Comparison of ENCODE assay signal across 8 mouse cellular contexts in the genomic region with DNA sequence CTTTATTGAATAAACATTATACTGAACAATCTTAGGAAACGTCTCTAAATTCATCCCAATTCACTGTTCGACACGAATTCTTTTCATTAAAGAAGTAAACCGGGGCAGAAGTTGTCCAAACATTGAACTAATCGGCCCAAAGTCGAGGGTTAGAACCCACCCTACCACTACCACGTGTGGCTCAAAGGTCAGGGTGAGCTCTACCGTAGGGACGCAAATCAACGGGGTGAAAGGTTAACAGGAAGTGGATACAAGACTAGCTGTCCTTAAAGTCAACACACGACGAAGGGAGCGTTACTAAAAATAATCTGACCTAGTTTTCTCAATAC. TPM values are rescaled to one million over a fixed set of nuclear protein-coding genes. Genes with fewer than 3 reads are reported as not detected.
DNase-seq lines count a peak whose midpoint lies in the region; ATAC-seq and TF ChIP-seq lines count a peak whose summit lies in the region.

No protein-coding gene starts in this region.

- TF ChIP-seq CTCF in testis, adult 2 months (IDR thresholded peaks at IDR 0.05; ENCODE audit: control insufficient read depth, insufficient read depth, insufficient replicate concordance, low read depth, low read length): no peak

- no peak for TF ChIP-seq POLR2A in testis, adult 2 months (IDR thresholded peaks at IDR 0.05; ENCODE audit: control insufficient read depth, low read depth, low read length)

- peak overlapping the region; percentile 69 for H3K27ac ChIP-seq in testis, adult 2 months (ENCODE audit: control insufficient read depth, insufficient read depth, low read depth, low read length)
- peak overlapping the region; percentile 95 for H3K27ac ChIP-seq in heart, embryonic 15.5 days
- peak overlapping the region; percentile 52; the same call in 1 of the 2 replicates for H3K27ac ChIP-seq in midbrain, embryonic 14.5 days (replicated peaks; ENCODE audit: low read depth, low read length)

- peak overlapping the region; percentile 72 for H3K4me2 ChIP-seq in heart, embryonic 15.5 days
- peak overlapping the region; percentile 71 for H3K4me2 ChIP-seq in midbrain, embryonic 14.5 days (ENCODE audit: low read length)

- peaks cover 1% of the 10 kb centered on the region; the same call in 1 of the 2 replicates for H3K36me3 ChIP-seq in testis, adult 2 months (ENCODE audit: control insufficient read depth, insufficient read depth, low read length)
- peaks cover 30% of the 10 kb centered on the region for H3K36me3 ChIP-seq in heart, embryonic 15.5 days
- H3K36me3 ChIP-seq in midbrain, embryonic 14.5 days (ENCODE audit: control insufficient read depth, insufficient read depth, low read length): peaks cover 26% of the 10 kb centered on the region

- peak overlapping the region; percentile 74 for H3K4me3 ChIP-seq in testis, adult 2 months (ENCODE audit: control insufficient read depth, low read depth, low read length)
- peak overlapping the region; percentile 72 for H3K4me3 ChIP-seq in heart, embryonic 15.5 days
- H3K4me3 ChIP-seq in midbrain, embryonic 14.5 days (replicated peaks; ENCODE audit: low read depth, low read length): peak overlapping the region; percentile 89

- peak overlapping the region; percentile 51 for H3K9ac ChIP-seq in heart, embryonic 15.5 days
- H3K9ac ChIP-seq in midbrain, embryonic 14.5 days (replicated peaks; ENCODE audit: low read length): no peak overlapping the region; the same call in 1 of the 2 replicates

- no peaks in the 10 kb centered on the region for H3K9me3 ChIP-seq in heart, embryonic 15.5 days (replicated peaks)
- H3K9me3 ChIP-seq in midbrain, embryonic 14.5 days (ENCODE audit: control insufficient read depth, low read length): no peaks in the 10 kb centered on the region

- H3K27me3 ChIP-seq in testis, adult 2 months (ENCODE audit: control insufficient read depth, insufficient read depth, low read length): no peaks in the 10 kb centered on the region
- no peaks in the 10 kb centered on the region for H3K27me3 ChIP-seq in heart, embryonic 15.5 days
- H3K27me3 ChIP-seq in midbrain, embryonic 14.5 days (ENCODE audit: control insufficient read depth, insufficient read depth, low read length): no peaks in the 10 kb centered on the region

- H3K4me1 ChIP-seq in testis, adult 2 months (ENCODE audit: control insufficient read depth, insufficient read depth, low read length): no peaks in the 10 kb centered on the region
- H3K4me1 ChIP-seq in heart, embryonic 15.5 days (replicated peaks): peaks cover 18% of the 10 kb centered on the region
- H3K4me1 ChIP-seq in midbrain, embryonic 14.5 days (ENCODE audit: control insufficient read depth, insufficient read depth, low read length): peaks cover 16% of the 10 kb centered on the region

- WGBS in heart, embryonic 15.5 days: 10% methylated on average over 13 of the region's 13 CpGs
- WGBS in midbrain, embryonic 14.5 days: 12% methylated on average over 13 of the region's 13 CpGs

- peak; percentile 11; the same call in 1 of the 2 replicates for ATAC-seq in heart, embryonic 15.5 days (replicated peaks; ENCODE audit: insufficient number of reproducible peaks, insufficient read depth, low FRiP score, low read depth)
- peak; percentile 79 for ATAC-seq in midbrain, embryonic 14.5 days (ENCODE audit: low FRiP score, low TSS enrichment)

- DNase-seq in gastrocnemius, adult 18-20 months (ENCODE audit: low spot score): peak; percentile 77
- no peak for DNase-seq in gastrocnemius, postnatal 10 days
- no peak for DNase-seq in testis, postnatal 14 days (ENCODE audit: low spot score)
- peak; percentile 80 to 89 for DNase-seq in kidney, postnatal 36 days
- no peak for DNase-seq in midbrain, embryonic 14.5 days
- no peak for DNase-seq in adipocyte (ENCODE audit: low spot score)

RNA-seq across cellular contexts. Expression of a gene that starts 0.4 kb away (rescaled TPM):
- 10 to 100 TPM; 65.7 to 75.8 TPM for total RNA-seq in gastrocnemius, adult 18-20 months (2021)
- 10 to 100 TPM; 60.5 to 72.0 TPM for total RNA-seq in gastrocnemius, postnatal 10 days (2021)
- 78.2 and 80.7 TPM in 2 replicates for polyA plus RNA-seq in testis, adult 2 months (2012; rRNA removed)
- 57.3 and 82.4 TPM in 2 replicates for polyA plus RNA-seq in heart, embryonic 15.5 days (2015; fragmentation: Nextera tagmentation; extraction: Ambion mirVana)
- polyA plus RNA-seq in midbrain, embryonic 14.5 days (2014; fragmentation: Nextera tagmentation; extraction: Ambion mirVana): 54.0 and 81.5 TPM in 2 replicates

RNA-seq across cellular contexts. Expression of a gene that starts 5.5 kb away (rescaled TPM):
- 100 to 1,000 TPM; 141 to 171 TPM for total RNA-seq in gastrocnemius, adult 18-20 months (2021)
- total RNA-seq in gastrocnemius, postnatal 10 days (2021): 100 to 1,000 TPM; 238 to 251 TPM
- 0.38 and 0.60 TPM in 2 replicates for polyA plus RNA-seq in testis, adult 2 months (2012; rRNA removed)
- 167 and 174 TPM in 2 replicates for polyA plus RNA-seq in heart, embryonic 15.5 days (2015; fragmentation: Nextera tagmentation; extraction: Ambion mirVana)
- 0.09 TPM in 2 replicates for polyA plus RNA-seq in midbrain, embryonic 14.5 days (2014; fragmentation: Nextera tagmentation; extraction: Ambion mirVana)

RNA-seq across cellular contexts. Expression of a gene that starts 17.4 kb away (rescaled TPM):
- total RNA-seq in gastrocnemius, adult 18-20 months (2021): 1,000 to 10,000 TPM; 2,763 to 3,247 TPM
- total RNA-seq in gastrocnemius, postnatal 10 days (2021): 1,000 to 10,000 TPM; 1,648 to 1,795 TPM
- 0.28 and 0.47 TPM in 2 replicates for polyA plus RNA-seq in testis, adult 2 months (2012; rRNA removed)
- polyA plus RNA-seq in heart, embryonic 15.5 days (2015; fragmentation: Nextera tagmentation; extraction: Ambion mirVana): 10.2 and 11.6 TPM in 2 replicates
- not detected in 2 replicates for polyA plus RNA-seq in midbrain, embryonic 14.5 days (2014; fragmentation: Nextera tagmentation; extraction: Ambion mirVana)

RNA-seq across cellular contexts. Expression of a gene that starts 21.1 kb away (rescaled TPM):
- total RNA-seq in gastrocnemius, adult 18-20 months (2021): 1 to 10 TPM; 1.8 to 2.1 TPM
- total RNA-seq in gastrocnemius, postnatal 10 days (2021): 10 to 100 TPM in 1 of 2 experiments, 1 to 10 TPM in 1; 9.5 to 11.5 TPM
- polyA plus RNA-seq in testis, adult 2 months (2012; rRNA removed): 2.1 and 2.3 TPM in 2 replicates
- polyA plus RNA-seq in heart, embryonic 15.5 days (2015; fragmentation: Nextera tagmentation; extraction: Ambion mirVana): 19.0 and 23.9 TPM in 2 replicates
- 17.9 and 22.2 TPM in 2 replicates for polyA plus RNA-seq in midbrain, embryonic 14.5 days (2014; fragmentation: Nextera tagmentation; extraction: Ambion mirVana)

RNA-seq across cellular contexts. Expression of a gene that starts 29.1 kb away (rescaled TPM):
- 100 to 1,000 TPM; 126 to 132 TPM for total RNA-seq in gastrocnemius, adult 18-20 months (2021)
- total RNA-seq in gastrocnemius, postnatal 10 days (2021): 100 to 1,000 TPM; 100 to 112 TPM
- polyA plus RNA-seq in testis, adult 2 months (2012; rRNA removed): 36.1 and 36.2 TPM in 2 replicates
- 159 and 218 TPM in 2 replicates for polyA plus RNA-seq in heart, embryonic 15.5 days (2015; fragmentation: Nextera tagmentation; extraction: Ambion mirVana)
- polyA plus RNA-seq in midbrain, embryonic 14.5 days (2014; fragmentation: Nextera tagmentation; extraction: Ambion mirVana): 188 and 214 TPM in 2 replicates

Comparison
In these comparisons a context has a peak if more than half of its experiments do, and no peak if none do; other contexts are left out.
1. DNase-seq: peak in gastrocnemius, adult 18-20 months (single experiment) and kidney, postnatal 36 days (2 of 2); none in gastrocnemius, postnatal 10 days (single experiment), testis, postnatal 14 days (single experiment), midbrain, embryonic 14.5 days (single experiment) and adipocyte (single experiment).
2. RNA of a gene that starts 5.5 kb away (polyA plus RNA-seq): 167 to 174 TPM in heart, embryonic 15.5 days; 0.38 to 0.60 TPM in testis, adult 2 months and 0.09 TPM in midbrain, embryonic 14.5 days; every median in the first group is over 100 times any median in the second.
3. Peak in every context shown above with its lines, with median percentiles within 50 percentile points of each other: H3K27ac ChIP-seq and H3K4me3 ChIP-seq.